Mouse (Mus musculus) layer of hippocampus, adult 8-10 months (tissue): ENCODE data around the gene Dnajb14. TPM values are rescaled to one million over a fixed set of nuclear protein-coding genes. Genes with fewer than 3 reads are reported as not detected.
"Not testable (repeated sequence)": the region's sequence is repeated elsewhere in the genome, so short reads cannot be mapped to it uniquely, and the experiment has no call there.

Experiments used
- DNase-seq, 2 experiments: peaks; one replicate each; pipeline ENCODE4 v3.0.0; 2022; ENCODE audit warnings: low spot score in 2 of 2
- total RNA-seq, 4 experiments: library from RNA; stranded (reverse); gene quantifications; 2 replicates each; pipeline ENCODE4 v1.2.4; 2022

Dnajb14 gene
- total RNA-seq: 10 to 100 TPM; 52.0 to 55.0 (median 53.3) TPM

DNA sequence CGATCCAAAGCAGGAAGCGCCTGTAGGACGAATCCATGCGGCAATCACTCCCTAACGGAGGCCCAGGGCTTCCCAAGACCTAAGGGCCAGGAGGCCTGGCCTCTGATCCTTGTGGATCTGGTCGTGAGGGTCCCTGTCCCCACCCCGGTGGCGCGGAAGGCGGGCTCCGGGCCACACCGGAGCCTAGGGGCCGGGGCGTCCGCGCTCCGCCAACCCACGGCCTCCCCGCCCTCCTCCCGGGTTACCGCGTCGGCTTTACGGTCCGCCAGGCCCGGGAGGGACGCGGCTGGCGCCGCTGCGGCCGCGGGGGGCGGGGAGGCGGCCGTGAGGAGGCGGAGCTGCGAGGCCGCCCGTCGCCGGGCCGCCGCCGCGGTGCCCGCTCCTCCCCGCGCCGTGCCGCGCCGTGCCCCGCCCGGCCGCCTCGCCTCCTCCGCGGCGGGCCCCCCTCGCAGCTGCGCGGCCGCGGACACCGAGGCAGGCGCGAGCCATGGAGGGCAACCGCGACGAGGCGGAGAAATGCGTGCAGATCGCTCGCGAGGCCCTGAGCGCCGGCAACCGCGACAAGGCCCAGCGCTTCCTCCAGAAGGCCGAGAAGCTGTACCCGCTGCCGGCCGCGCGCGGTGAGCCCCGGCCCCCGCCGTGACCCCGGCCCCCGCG, at the start of gene Dnajb14:
Gene Dnajb14, plus strand, starts transcription at position 239 of the 657 bp plus-strand sequence.
- peak; percentile 22 to 23 for DNase-seq

DNA sequence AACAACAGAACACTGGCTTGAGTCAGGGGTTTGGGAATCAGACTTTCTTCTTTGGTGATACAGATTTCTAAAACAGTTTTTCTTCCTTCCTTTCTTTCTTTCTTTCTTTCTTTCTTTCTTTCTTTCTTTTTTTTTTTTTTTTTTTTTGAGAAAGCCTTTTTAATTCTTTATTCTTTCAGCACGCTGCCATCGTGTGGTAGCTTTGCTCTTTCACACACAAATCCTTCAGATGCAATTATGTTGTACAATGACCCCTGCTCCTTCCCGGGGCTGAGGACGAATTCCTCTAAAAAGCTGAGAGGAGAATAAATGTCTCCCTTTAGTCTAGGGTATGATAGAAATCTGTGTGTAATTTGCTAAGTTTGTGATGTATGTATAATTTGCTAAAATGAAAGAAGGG, 48.8 kb upstream of the Dnajb14 start:
- DNase-seq: no peak

DNA sequence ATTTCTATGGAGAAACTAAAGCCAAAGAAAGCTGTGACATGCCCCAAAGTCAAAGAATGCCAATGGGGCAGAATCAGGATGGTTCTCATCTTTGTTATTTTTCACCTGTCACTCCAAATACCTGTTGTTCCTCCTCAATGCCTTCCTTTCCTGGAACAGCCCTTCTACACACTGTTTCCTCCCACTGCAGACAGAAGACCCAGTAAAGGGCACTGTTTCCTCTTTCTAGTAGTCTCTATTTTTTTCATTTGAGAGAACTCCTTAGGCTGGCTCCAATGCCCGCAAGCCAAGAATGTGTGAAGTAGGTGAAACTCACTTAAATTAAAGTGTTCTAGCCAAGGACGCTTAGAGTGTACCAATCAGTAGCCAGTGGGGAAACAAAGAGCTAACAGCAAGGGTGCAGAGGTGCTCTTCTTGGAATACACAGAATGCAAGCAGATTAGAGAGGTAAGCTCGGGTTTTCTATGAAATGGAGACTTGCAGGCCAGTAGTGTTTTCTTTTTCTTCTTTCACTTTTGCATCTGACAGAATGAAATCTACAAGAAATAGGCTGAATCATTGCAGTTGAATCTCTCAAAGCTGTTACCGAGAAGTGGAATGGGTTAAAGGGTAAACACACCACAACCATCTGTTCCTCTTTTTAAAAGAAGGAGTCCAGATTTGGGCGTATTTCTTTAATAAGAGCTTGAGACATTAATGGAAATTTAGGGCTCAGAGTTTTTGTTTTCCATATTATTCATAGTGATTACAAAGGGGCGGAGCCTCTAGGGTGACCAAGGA, 46.6 kb upstream of the Dnajb14 start:
- DNase-seq: no peak

DNA sequence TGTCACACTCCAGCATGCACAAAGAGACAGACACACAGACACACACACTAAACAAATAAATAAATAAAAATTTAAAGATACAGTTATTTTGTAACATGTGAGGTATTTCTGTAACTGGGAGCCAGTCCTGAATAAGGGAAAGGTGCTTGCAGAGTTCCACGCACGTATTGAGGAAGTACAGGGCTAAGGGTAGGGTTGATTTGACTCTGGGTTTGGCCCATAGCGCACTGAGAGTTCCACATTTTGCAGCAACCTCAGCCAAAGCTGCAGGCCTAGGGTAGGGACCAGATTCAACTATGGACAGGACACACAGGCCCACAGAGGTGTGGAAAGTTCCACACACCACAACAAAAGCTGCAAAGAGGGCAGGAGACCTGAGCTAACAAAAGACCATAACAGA, 44.2 kb upstream of the Dnajb14 start:
- DNase-seq: no peak

DNA sequence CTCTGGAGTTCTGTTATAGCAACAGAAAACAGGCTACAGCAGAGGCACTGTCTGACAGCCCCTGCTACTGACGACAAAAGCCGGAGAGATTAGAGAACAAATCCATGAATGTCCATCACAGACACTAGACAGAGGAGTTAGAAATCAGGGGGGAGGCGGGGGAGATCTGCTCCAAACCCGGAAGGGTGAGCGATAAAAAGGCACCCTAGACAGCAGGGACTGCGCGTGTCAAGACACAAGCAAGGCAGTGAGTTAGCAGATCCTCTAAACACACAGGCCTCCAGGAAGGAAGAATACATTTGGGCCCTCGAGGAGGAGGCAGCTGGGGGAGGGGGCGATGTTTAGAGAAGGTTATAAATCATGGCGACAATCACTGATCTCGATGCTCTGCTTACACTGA, 39.8 kb upstream of the Dnajb14 start:
- DNase-seq: no peak

DNA sequence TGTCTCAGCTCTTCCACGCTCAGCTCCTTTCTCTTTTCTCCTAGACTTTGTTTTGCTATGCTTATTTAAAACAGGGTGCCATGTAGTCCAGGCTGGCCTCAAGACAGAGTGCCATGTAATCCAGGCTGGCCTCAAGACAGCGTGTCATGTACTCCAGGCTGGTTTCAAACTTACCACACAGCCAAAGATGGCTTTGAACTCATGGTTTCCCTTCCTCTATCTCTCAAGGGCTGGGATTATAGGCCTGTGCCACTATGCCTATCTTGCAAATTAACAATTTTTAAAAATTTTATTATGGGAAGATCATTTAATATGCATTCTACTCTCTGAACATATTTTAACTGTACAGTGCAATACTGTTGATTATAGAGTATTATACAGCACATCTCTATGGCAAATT, 36.3 kb upstream of the Dnajb14 start:
- no peak for DNase-seq

DNA sequence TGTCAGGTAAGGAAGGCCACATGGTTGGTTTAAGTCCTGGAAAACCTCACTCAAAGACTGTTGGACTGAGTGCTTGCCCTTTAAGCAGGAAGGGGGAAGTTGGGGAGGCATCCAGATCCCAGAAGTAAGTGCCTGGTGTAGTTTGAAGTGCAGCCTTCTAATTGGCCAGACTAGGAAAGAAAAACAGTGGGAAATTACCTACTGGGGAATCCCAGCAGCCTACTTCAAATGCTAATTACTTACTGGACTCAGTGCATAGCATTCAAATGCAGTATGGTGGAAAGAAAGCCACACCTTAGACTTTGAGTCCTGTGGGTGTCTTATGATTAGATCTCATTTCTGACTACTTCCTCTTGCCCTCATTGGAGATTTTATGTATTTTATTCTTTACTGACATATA, 34.3 kb upstream of the Dnajb14 start:
- DNase-seq: no peak

DNA sequence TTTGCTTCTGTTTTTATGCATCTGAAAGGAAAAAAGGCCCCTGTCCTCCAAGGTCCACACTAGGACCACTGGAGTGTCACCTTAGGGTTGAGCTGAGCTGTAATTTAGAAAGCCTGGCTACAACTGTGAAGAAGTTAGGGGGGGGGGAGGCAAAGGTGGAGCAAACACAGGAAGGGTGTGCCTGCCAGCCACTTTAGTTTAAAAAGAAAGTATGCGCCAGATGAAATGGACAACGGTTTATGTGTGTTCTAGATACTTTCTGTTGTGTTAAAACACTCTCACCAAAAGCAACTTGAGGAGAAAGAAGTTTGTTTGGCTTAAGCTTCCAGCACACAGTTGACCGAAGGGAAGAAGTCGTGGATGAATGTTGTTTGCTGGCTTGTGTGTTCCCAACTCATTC, 33.8 kb upstream of the Dnajb14 start:
- no peak for DNase-seq

DNA sequence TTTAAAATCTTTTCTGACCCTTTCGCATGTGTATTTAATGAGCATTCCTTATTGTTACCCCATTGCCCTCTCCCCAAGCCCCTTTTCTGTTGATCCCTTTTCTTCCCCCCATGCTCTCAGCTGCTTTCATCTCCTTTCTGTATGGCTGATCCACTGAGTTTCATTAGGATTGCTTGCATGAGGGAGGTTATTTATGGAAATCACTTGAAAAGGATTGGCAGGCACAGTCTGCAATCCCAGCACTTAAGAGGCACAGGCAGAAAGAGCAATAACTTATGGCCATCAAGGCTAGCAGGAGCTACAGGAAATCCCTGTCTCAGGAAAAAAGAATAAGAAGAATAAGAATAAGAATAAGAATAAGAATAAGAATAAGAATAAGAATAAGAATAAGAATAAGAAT, 30.9 kb upstream of the Dnajb14 start:
- no peak for DNase-seq

DNA sequence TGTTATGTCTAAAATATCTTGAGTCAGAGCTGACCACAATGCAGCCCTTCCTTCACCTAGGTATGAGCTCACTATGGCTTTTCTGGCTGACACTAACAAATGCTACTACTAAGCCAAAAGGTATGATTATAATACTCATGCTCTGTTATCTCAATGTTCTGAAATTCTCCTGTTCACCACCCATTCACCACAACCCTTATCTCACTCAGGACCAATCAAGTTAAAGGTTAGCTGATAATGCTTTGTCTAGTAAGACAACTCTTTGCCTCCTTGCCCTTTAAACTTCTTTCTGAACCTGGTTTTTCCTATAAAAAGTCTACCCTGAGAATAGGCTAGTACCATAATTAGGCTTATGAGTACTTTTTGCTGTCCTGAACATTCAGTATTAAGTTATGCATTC, 29.3 kb upstream of the Dnajb14 start:
- DNase-seq: no peak

DNA sequence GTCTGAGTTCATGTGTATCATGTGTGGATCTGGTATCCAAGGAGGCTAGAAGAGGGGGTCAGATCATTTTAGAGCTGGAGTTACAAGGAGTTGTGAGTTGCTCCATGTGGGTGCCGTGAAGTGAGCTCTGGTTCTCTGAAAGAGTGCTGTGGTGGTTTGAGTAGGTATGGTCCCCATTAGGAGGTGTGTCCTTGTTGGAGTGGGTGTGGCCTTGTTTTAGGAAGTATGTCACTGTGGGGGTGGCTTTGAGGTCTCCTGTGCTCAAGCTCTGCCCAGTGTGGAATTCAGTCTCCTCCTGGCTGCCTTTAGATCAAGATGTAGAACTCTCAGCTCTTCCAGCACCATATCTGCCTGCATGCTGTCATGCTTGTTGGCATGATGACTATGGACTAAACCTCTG, 24.5 kb upstream of the Dnajb14 start:
- no peak for DNase-seq

DNA sequence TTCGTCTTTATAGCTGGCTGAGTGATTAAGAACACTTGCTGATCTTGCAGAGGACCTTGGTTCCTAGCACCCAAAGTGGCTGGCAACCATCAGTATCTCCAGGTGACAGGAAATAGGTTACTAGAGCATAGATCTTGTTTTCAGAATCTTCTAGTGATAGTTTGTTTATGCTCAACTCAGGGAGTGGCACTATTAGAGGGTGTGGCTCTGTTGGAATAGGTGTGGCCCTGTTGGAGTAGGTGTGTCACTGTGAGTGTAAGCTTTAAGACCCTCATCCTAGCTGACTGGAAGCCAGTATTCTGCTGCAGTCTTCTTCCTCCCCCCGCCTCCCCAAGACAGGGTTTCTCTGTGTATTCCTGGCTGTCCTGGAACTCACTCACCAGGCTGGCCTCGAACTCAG, 23.2 kb upstream of the Dnajb14 start:
- no peak for DNase-seq

DNA sequence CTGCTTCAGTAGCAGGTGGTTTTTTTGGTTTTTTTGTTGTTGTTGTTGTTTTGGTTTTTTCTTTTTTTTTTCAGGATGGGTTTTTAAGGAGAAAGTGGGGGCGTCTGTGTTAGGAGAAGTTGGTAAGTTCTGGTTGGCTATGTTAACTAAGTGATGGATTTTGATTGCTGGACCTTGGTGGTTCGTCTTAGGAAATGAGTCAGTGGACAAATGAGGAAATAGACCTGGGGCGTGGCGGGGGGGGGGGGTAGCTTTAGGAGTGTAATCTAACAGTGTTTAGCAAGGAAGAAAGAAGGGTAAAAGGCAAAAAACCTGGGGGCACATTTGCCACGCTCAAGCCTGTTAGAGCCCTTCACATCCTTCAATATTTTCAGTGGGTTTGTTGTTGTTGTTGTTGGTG, 20.9 kb upstream of the Dnajb14 start:
- no peak for DNase-seq

DNA sequence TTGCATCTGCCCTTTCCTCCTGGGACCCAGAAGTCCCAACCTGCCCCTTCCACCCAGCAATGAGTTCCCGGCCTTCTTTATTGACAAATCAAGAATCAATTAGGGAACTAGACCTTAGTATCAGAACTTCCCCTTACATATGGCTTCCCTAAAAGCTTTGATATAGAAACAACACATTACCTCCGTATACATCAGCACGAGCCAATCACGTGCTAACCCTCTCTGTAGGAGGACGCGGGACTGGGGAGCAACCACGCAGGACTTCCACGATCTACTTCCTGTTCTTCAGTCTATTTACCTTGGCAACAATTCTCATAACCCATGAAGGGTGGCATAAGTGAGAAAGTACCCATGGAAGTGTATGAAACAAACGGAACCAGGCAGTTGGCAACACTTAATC, 19.1 kb upstream of the Dnajb14 start:
- DNase-seq: no peak

DNA sequence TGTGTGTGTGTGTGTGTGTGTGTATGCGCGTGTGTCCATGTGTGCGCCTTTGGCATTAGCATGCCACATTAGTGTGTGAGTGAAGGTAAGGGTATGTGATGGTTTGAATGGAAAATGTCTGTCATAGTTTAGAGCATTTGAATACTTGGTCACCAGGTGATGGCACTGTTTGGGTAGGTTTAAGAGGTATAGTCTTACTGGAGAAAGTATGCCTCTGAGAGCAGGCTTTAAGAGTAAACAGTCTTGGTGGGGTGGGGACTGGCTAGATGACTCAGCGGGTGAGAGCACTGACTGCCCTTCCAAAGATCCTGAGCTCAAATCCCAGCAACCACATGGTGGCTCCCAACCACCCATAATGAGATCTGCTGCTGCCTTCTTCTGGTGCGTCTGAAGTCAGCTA, 17.8 kb upstream of the Dnajb14 start:
- DNase-seq: no peak

DNA sequence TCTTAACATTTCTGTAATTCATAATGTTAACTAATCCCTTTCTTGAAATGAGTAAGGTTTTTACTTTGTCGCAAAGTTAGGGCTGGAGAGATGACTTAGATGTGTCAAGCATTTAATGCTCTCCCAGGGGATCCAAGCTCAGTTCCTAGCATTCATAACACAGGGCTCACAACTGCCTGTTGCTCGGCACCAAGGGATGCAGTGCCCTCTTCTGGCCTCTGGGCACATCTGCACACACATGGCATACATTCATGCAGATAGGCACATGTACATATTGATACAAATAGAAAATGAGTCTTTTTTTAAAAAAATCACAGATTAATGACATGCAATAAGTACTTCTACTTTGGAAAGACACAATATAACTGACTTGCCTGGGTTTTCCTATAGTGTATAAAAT, 16.3 kb upstream of the Dnajb14 start:
- no peak for DNase-seq

DNA sequence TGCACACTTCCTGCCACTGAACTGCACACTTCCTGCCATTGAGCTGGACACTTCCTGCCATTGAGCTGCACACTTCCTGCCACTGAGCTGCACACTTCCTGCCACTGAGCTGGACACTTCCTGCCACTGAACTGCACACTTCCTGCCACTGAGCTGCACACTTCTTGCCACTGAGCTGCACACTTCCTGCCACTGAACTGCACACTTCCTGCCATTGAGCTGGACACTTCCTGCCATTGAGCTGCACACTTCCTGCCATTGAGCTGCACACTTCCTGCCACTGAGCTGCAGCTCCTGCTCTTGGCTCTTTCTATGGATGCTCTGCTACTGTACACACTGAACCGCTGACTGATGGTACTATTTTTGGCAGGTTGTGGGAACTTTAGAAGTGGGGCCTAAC, 14.5 kb upstream of the Dnajb14 start:
- DNase-seq: not testable (repeated sequence)

DNA sequence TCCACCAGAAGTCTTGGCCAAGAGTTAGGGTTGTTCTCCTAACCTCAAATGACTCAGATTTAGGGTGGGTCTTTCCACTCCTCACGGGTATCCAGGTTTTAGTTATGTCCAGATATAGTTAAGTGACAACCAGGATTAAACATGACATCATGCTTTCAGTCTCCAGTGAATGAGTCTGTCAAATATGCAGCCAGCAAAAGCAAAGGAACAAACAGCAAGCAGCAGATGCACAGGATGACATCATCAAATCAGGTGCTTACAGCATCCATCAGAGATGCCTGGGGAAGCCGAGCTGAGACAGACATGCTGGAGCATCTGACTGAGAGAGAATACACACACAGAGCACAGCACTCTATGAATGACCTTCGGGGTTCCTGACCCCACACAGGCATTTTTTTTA, 12.1 kb upstream of the Dnajb14 start:
- no peak for DNase-seq

DNA sequence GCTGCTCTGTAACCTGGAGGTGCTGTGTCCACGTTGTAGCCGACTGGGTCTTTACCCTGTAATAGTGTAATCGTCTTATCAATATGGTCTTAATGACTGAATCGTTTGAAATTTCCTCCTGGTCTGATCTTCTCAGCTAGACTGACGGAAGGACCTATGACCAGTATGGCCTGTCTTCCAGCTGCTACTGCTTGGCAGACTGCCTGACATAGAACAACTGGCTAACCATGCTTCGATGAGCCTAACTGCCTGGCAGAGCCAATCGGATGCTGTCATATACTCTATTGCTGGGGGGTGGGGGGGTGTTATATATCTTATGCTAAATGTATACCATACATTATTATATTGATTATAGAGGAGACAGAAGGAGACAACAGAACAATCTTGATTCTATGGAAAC, 11.4 kb upstream of the Dnajb14 start:
- DNase-seq: no peak

DNA sequence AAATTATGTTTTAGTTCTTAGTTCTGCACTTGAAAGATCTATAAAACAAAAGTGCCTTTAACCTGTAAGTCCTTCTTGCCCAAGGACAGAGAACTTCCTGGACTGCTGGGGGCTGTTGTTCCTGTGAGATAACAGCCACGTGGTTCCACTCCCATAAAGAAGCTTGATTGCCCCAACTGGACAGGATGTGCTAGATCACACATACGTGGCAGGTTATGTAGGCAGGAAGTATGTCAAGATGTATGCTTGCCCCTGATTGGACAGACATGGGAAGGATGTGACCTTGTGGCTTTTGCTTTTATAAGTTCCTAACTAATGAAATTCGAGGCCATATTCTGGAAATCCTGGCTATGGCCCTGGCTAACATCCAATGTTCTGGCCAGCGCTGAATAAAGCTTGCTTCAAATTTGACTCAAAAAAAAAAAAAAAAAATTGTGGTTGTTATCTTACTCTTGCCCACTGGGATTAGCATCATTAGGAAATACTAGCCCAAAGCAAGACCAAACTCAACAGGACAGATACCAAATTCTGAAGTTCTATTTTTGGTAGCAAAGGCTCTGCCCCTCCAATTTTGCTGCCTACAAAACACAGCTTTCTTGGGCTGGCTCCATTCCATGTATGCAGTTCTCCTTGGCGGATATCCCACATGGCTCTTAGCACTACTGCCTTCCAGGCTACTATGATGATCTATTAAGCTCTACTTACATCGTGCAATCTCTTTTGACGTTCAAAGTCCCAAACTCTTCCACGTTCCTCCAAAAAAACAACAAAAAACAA, 6.9 kb upstream of the Dnajb14 start:
- DNase-seq: no peak

DNA sequence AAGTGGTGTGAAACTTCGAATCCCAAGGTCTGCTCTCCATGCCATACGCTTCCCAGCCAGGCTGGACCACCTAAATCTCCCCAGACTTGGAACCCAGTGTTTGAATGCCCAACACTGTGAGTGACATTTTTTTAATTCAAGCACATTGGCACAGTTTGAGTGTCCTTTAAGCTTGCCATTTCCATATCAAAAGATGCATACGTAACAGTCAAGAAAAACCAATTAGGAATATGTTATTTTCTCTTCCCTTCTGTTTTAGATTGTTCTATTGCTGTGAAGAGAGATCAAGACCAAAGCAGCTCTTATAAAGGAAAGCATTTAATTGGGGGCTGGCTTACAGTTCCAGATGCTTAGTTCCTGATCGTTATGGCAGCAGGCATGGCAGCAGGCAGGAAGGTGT, 6.0 kb upstream of the Dnajb14 start:
- no peak for DNase-seq

DNA sequence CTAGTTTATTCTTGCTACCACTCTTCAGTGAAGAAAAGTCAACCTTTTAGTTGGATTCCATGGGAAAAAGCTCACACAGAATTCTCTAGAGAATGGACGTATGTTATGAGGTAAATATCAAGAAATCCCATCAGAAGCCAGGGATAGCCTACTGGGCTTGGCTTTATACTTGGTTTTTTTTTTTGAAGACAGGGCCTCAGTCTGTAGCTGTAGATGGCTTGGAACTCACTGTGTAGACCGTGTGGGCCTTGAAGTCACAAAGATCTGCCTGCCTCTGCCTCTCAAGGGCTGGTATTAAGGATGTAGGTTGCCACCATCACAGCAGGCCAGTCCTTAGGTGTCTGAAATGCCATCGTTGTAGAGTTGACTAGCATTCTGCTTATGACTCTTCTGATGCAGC, 4.9 kb upstream of the Dnajb14 start:
- no peak for DNase-seq
